Mouse (Mus musculus) embryonic stem cell, embryonic (primary cell): ENCODE measurements around the gene Tcfl5.

Experiments used
- CTCF ChIA-PET, 4 experiments: fragments of 300-600 bp in 2 of 4; fragments of 350-600 bp in 2 of 4; sonication (Branson Sonifier 250); formaldehyde crosslinking; loops; one replicate each; lab custom pipeline; 2022; ENCODE audit warnings: inconsistent platforms in 2 of 4; lab: Charles Lee
- POLR2A ChIA-PET, 4 experiments: fragments of 300-600 bp in 2 of 4; fragments of 350-600 bp in 2 of 4; sonication (Branson Sonifier 250); formaldehyde crosslinking; loops; one replicate each; lab custom pipeline; 2022; ENCODE audit warnings: antibody characterized with exemption in 4 of 4, inconsistent platforms in 1 of 4; lab: Charles Lee

Gene Tcfl5

GRCm38 (mm10) chr2:180642555-180643260 lies at the start of gene Tcfl5:
Gene Tcfl5 (minus strand): TSS chr2:180642708.
- ChIA-PET POLR2A (interaction anchor here in 3 of 4 experiments (0.6 to 2.9 kb wide), 27 partner anchors 10 to 544 kb away, joined by 3 to 19 read pairs (median 4); partner anchors contain the start of genes Dido1 (in 2 of the 3), Gid8 (in 2 of the 3), Ogfr (in 2 of the 3) and Ppdpf (in 1 of the 3)), CTCF (interaction anchor here in 2 of 4 experiments (0.5 to 2.3 kb wide), 7 partner anchors 14 to 320 kb away, joined by 3 to 13 read pairs (median 4); no protein-coding TSS in a partner anchor)

DNA sequence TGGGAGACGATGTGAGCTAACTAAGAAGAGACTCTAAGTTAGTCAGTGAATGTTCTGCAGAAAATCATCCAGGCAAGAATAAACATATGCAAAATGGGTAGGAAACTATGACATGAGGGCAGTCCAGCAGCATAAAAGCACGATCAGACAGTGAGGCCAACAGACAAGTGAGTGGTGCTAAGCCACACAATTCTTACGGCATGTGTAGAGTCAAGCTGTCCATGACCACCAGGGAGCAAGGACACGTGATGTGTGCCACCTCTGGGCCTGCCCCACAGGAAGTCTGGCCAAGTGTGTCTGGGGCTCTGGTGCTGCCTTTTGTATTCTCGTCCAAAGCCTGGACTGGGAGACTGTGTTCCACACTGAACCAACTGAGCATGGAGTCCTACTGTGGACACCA lies 47.3 kb upstream of the Tcfl5 start:
- POLR2A ChIA-PET: interaction anchor here (0.6 to 64.3 kb wide), 11 partner anchors 3 to 580 kb away, joined by 3 to 2948 read pairs (median 23); partner anchors contain the start of genes Dido1 (in 2 of the 4), Gid8 (in 2 of the 4) and Slc17a9 (in 1 of the 4)
- CTCF ChIA-PET: interaction anchor here in 2 of 4 experiments (1.1 to 4.8 kb wide), 3 partner anchors 11 to 32 kb away, joined by 4 to 18 read pairs (median 11); no protein-coding TSS in a partner anchor

GRCm38 (mm10) chr2:180684031-180684430 lies 41.5 kb upstream of the Tcfl5 start:
- CTCF ChIA-PET: interaction anchor here in 1 of 4 experiments (1.0 kb wide), 1 partner anchor 11 kb away, joined by 4 read pairs; no protein-coding TSS in a partner anchor
- POLR2A ChIA-PET: interaction anchor here in 3 of 4 experiments (0.5 to 64.3 kb wide), 6 partner anchors 9 to 225 kb away, joined by 3 to 2948 read pairs (median 28); partner anchors contain the start of genes Dido1 (in 1 of the 3), Gid8 (in 1 of the 3) and Slc17a9 (in 1 of the 3)

- ChIA-PET CTCF (no interaction called here), POLR2A (interaction anchor here in 2 of 4 experiments (0.5 to 64.3 kb wide), 8 partner anchors 9 to 72 kb away, joined by 3 to 2948 read pairs (median 6); partner anchors contain the start of genes Dido1 (in 1 of the 2), Gid8 (in 1 of the 2) and Slc17a9 (in 1 of the 2))
Measured at GRCm38 (mm10) chr2:180683524-180683923, 41.0 kb upstream of the Tcfl5 start.

GRCm38 (mm10) chr2:180681225-180681624 lies 38.7 kb upstream of the Tcfl5 start:
- POLR2A ChIA-PET: interaction anchor here in 3 of 4 experiments (1.0 to 64.3 kb wide), 4 partner anchors 11 to 33 kb away, joined by 3 to 2948 read pairs (median 104); partner anchors contain the start of genes Dido1 (in 1 of the 3), Gid8 (in 1 of the 3) and Slc17a9 (in 1 of the 3)
- CTCF ChIA-PET: interaction anchor here in 1 of 4 experiments (1.7 kb wide), 2 partner anchors 24 to 63 kb away, joined by 4 to 6 read pairs; no protein-coding TSS in a partner anchor

DNA sequence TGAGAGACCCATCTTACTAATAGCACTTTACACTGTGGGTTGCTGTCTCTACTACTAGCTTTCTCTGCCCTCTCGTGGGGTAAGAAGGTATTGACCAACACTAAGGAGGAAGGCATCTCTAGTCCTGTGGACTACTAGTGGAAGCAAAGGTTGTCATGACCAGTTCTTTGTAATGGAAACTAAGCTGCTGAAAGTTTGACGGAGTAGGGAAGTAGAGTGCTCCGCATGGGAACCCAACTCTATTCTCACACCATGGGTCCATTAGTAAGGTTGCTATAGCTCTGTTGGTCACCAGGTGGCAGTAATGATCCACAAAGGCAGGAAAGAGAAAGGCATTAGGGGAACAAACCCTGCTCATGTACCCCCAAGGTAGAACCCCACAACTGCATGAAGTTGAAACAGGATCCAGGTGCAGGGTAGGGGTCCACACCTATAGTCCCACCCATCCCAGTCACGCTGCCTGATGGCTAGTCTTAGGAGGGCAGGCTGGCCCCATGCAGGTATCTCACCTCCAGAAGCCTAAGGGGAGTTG lies 36.2 kb upstream of the Tcfl5 start:
- CTCF ChIA-PET: interaction anchor here (0.6 to 2.8 kb wide), 97 partner anchors 9 to 794 kb away, joined by 3 to 25 read pairs (median 5); partner anchors contain the start of genes Ogfr (in 2 of the 4), Dido1 (in 1 of the 4), Gid8 (in 1 of the 4) and Mrgbp (in 1 of the 4)
- POLR2A ChIA-PET: interaction anchor here (0.7 to 64.3 kb wide), 55 partner anchors 11 to 508 kb away, joined by 3 to 2948 read pairs (median 4); partner anchors contain the start of genes Dido1 (in 3 of the 4), Gid8 (in 3 of the 4), Bhlhe23 (in 1 of the 4) and Mrgbp (in 1 of the 4)

GRCm38 (mm10) chr2:180676706-180677105 lies 34.2 kb upstream of the Tcfl5 start:
- ChIA-PET CTCF (interaction anchor here in 1 of 4 experiments (2.6 kb wide), 1 partner anchor 29 kb away, joined by 13 read pairs; no protein-coding TSS in a partner anchor), POLR2A (interaction anchor here in 2 of 4 experiments (1.2 to 64.3 kb wide), 5 partner anchors 14 to 57 kb away, joined by 3 to 2948 read pairs (median 40); partner anchors contain the start of genes Dido1 (in 2 of the 2), Gid8 (in 2 of the 2) and Slc17a9 (in 1 of the 2))

DNA sequence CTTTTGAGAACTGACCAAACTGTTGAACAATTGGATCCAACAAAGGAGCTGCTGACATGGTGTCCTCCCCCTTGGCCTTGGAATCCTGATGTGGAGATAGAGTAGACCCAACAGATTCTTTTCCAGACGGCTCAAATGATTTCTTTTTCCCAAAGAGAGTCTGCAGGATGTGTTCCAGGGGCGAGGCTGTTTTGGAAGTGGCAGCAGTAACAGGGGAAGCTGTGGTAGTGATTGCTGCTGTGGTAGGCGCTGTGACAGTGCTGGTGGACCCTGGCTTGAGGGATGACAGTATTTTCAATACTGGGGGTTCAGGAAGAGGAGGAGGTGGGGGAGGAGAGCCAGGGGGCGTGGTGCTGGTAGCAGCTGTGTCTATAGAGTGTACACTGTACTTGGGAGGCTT lies 19.5 kb upstream of the Tcfl5 start:
- ChIA-PET POLR2A (interaction anchor here in 2 of 4 experiments (1.1 to 64.3 kb wide), 7 partner anchors 14 to 52 kb away, joined by 3 to 2948 read pairs (median 4); partner anchors contain the start of genes Dido1 (in 1 of the 2), Gid8 (in 1 of the 2), Slc17a9 (in 1 of the 2) and Tcfl5 (in 1 of the 2)), CTCF (interaction anchor here in 3 of 4 experiments (0.6 to 1.6 kb wide), 5 partner anchors 13 to 83 kb away, joined by 3 read pairs; no protein-coding TSS in a partner anchor)

GRCm38 (mm10) chr2:180660521-180660920 lies 18.0 kb upstream of the Tcfl5 start:
- CTCF ChIA-PET: no interaction called here
- POLR2A ChIA-PET: interaction anchor here in 2 of 4 experiments (0.7 to 64.3 kb wide), 6 partner anchors 8 to 70 kb away, joined by 3 to 2948 read pairs (median 5); partner anchors contain the start of genes Dido1 (in 1 of the 2), Gid8 (in 1 of the 2) and Slc17a9 (in 1 of the 2)

DNA sequence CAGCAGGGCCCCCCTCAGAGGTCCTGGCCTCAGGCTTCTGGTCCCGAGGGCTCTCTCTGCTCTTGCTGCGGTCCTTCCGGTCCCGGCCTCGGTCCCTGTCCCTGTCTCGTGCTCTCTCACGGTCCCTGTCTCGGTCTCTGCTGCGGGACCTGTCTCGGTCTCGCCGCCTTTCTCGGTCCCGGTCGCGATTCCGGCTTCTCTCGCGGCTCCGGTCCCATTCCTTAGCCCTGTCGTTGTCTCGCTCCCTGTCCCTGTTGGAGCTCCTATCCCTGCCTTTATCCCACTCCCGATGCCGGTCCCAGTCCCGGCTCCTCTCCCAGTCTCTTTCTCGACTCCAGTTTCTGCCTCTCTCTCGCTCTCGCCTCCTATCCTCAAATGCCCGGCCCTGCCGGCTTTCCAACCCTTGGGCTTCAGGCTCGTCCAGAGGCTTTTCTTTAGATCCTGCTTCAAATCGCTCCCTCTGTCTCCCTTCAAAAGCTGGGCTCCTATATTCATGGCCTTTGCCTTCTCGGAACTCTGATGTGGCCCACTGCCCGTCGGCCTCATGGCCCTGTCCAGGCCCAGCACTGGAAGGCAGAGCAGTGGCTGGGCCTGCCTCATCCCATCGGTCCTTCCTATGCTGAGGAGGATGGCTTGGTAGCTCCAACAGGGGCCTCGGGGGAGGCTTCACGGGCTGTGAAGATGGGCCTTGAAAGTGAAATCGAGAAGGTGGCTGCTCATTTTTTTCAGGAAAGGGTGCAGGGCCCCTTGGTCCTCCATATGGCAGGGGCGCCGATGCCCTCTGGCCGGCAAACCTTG lies 17.0 kb upstream of the Tcfl5 start:
- POLR2A ChIA-PET: interaction anchor here in 2 of 4 experiments (1.0 to 16.0 kb wide), 6 partner anchors 11 to 49 kb away, joined by 3 to 160 read pairs (median 5); no protein-coding TSS in a partner anchor
- CTCF ChIA-PET: no interaction called here

DNA sequence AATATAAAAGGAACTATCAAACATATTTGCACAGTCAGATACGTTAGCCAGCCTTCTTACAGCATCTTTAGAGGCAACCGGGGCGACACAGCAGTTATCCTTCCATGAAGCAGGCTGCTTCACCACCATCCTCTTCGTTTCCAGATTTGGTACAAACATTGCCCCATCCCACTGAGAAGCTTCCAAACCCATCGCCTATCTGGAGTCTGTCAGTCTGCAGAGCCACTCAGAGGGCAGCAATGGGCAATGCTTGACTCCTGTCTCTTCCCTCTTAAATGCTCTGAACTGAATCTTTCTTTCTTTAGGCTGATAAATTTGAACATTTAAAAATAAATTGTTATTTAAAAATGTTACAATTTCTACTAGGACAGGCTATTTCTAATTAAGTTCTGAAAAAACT lies 15.9 kb upstream of the Tcfl5 start:
- CTCF ChIA-PET: interaction anchor here in 3 of 4 experiments (0.6 to 1.1 kb wide), 4 partner anchors 20 to 76 kb away, joined by 3 to 6 read pairs (median 4); no protein-coding TSS in a partner anchor
- POLR2A ChIA-PET: interaction anchor here in 2 of 4 experiments (0.5 to 16.0 kb wide), 7 partner anchors 10 to 404 kb away, joined by 3 to 160 read pairs (median 4); no protein-coding TSS in a partner anchor

DNA sequence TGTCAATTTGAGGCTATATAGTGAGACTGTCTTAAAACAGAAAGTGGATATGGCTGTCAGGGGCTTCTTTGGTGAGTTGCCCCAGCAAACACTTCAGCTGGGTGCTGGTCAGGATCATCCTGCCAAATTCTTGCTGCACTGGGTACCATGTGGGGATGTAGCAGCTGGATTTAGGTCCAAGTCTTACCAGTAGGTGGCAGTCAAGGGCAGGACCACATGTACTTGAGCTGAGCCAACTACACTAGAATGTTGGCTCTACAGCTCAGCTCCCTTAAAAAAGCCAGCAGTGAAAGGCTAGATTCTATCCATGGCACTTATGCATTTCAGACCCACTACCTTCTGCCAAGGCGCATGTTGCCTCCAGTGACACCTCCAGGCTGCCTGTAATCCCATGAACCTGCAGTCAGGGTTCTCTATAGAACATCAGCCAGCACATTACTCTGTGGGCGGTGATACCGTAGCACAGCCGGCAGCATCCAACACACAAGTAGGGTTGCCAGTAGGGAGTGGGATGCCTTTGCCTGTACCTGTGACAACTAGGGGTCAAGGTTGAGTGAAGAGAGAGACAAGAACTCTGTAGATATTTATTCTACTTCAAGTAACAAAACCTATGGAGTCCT lies 15.0 kb upstream of the Tcfl5 start:
- CTCF ChIA-PET: interaction anchor here (0.6 to 3.2 kb wide), 54 partner anchors 9 to 1022 kb away, joined by 3 to 25 read pairs (median 4); partner anchors contain the start of genes Bhlhe23 (in 1 of the 4), Ogfr (in 1 of the 4), Slco4a1 (in 1 of the 4) and Tcfl5 (in 1 of the 4)

GRCm38 (mm10) chr2:180655150-180655549 lies 12.6 kb upstream of the Tcfl5 start:
- ChIA-PET POLR2A (interaction anchor here in 3 of 4 experiments (0.6 to 16.0 kb wide), 12 partner anchors 8 to 382 kb away, joined by 3 to 160 read pairs (median 4); partner anchors contain the start of genes Cables2 (in 1 of the 3), Dido1 (in 1 of the 3), Gid8 (in 1 of the 3) and Tcfl5 (in 1 of the 3)), CTCF (interaction anchor here in 3 of 4 experiments (0.7 to 3.2 kb wide), 8 partner anchors 8 to 546 kb away, joined by 3 to 23 read pairs (median 3); partner anchors contain the start of gene Mrgbp (in 1 of the 3))

More for the DNA sequence above, 15.0 kb upstream of the Tcfl5 start:
- POLR2A ChIA-PET: interaction anchor here in 3 of 4 experiments (0.6 to 16.0 kb wide), 24 partner anchors 11 to 310 kb away, joined by 3 to 160 read pairs (median 4); partner anchors contain the start of genes Arfgap1 (in 1 of the 3), Dido1 (in 1 of the 3), Gid8 (in 1 of the 3) and Ogfr (in 1 of the 3)

DNA sequence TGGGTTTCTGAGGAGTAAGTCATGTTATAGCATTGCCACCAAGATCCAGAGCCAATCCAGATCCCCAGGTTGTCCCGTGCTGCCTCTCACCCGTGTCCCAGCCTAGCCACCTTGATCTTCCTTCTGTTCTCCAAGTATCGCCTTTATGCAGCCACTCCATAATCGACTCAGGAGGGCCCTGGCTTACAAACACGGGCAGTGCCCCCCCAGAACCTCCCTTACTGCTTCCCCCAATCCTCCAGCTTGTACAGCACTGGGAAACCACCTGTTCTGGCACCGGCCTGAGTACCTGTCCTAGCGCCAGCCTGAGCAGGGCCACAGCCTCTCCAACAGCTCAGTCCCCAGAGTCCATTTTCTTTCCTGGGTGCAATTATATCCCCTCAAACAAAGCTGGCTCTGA lies 12.2 kb upstream of the Tcfl5 start:
- ChIA-PET CTCF (interaction anchor here in 3 of 4 experiments (0.7 to 3.2 kb wide), 5 partner anchors 7 to 90 kb away, joined by 3 to 23 read pairs (median 3); no protein-coding TSS in a partner anchor), POLR2A (interaction anchor here in 2 of 4 experiments (0.9 to 16.0 kb wide), 9 partner anchors 8 to 73 kb away, joined by 3 to 160 read pairs (median 5); partner anchors contain the start of genes Dido1 (in 1 of the 2), Gid8 (in 1 of the 2) and Tcfl5 (in 1 of the 2))

DNA sequence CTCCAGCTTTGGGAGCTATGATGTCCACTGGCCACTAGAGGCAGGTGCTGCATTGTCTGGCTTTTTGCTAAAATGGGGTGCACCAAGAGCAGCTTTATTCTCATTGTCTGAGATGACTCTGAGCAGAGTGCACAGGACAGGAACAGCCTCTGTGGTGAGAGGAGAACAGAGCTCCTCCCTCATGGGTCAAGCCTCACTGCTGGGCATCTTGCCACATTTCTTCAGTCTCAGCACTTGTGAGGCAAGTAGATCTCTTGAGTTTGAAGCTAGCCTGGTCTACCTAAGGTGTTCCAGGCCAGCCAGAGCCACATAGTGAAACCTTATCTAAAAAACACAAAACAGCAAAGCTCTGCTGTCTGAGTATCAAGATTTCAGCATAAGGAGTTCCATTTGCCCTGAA lies 4.3 kb upstream of the Tcfl5 start:
- POLR2A ChIA-PET: interaction anchor here (0.7 to 2.4 kb wide), 14 partner anchors 9 to 97 kb away, joined by 3 to 8 read pairs (median 3); partner anchors contain the start of genes Dido1 (in 2 of the 4) and Gid8 (in 2 of the 4)
- CTCF ChIA-PET: interaction anchor here (0.6 to 2.4 kb wide), 15 partner anchors 8 to 137 kb away, joined by 3 to 23 read pairs (median 4); no protein-coding TSS in a partner anchor
